Mouse (Mus musculus): ENCODE results near the gene Slc36a2.

The Slc36a2 gene

GRCm38 (mm10) chr11:55184733-55185291 is at the start of gene Slc36a2:
Gene Slc36a2, minus strand, starts transcription at chr11:55185077.
- DNase-seq (ENCODE audit: low read depth, low spot score), result no peak

- no peak for DNase-seq (ENCODE audit: low read depth, low spot score)
Measured at GRCm38 (mm10) chr11:55234288-55234687, 49.4 kb upstream of the Slc36a2 start.

- DNase-seq (ENCODE audit: low read depth, low spot score), result no peak
Measured at GRCm38 (mm10) chr11:55231034-55231433, 46.2 kb upstream of the Slc36a2 start.

DNA sequence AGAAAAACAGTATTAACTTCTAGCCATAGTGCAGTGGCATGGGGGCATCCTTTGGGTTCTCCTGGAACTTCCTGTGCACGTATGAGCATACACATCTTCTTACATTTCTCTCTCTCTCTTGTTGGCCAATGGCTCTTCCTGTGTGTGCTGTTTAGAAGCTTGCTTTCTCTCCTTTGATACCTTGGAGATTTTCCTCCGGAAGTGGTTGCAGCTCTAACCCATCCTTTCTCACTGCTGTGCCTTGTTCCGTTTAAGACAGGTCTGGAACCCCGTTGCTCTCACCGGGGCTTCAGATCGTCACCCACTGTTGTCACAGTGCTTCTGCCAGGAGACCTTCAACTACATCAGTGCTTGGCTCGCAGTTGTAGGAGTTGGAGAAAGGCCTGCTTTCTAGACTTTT is 36.4 kb upstream of the Slc36a2 start:
- DNase-seq (ENCODE audit: low read depth, low spot score), result no peak

DNA sequence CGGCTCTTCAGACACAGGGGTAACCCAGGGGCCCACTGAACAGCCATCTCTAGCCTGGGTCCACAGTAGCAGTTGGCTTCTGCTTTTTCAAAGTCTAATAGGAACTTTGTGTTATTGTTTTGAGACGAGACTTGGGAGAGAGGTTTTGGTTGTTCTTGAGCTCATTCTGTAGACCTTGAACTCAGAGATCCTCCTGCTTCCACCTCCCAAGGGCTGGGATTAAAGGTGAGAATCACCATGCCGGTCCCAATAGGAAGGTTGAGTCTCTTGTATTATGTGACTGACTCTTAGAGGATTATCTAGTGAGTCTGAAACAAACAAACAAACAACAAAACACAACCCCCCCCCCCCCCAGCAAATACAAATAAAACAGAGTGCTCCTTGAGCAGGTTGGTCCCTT is 33.6 kb upstream of the Slc36a2 start:
- DNase-seq (ENCODE audit: low read depth, low spot score), result no peak

GRCm38 (mm10) chr11:55217880-55218279 is 33.0 kb upstream of the Slc36a2 start:
- DNase-seq (ENCODE audit: low read depth, low spot score), result no peak

- no peak for DNase-seq (ENCODE audit: low read depth, low spot score)
Measured at GRCm38 (mm10) chr11:55217418-55217817, 32.5 kb upstream of the Slc36a2 start.

- DNase-seq (ENCODE audit: low read depth, low spot score), result no peak
Measured at GRCm38 (mm10) chr11:55216830-55217229, 32.0 kb upstream of the Slc36a2 start.

- DNase-seq (ENCODE audit: low read depth, low spot score), result no peak
Measured at GRCm38 (mm10) chr11:55216061-55216460, 31.2 kb upstream of the Slc36a2 start.

DNA sequence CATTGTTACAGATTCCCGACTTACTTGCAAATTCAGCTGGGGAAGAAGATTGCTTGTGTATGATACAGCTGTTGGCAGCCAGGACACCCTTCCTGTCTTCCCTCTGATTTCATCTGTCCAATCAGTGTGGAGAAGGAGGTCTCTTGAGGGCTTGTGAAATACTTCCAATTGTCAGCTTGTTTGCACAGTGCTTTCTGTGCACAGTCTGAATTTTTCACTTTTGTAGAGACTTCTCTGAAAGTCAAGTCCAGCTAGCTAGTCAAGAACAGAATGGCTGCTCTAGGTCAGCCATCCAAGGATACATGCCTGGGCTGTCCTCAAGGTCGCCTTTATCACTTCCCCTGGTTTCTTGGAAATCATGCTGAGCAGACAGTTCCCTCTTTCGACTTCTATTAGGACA is 30.1 kb upstream of the Slc36a2 start:
- DNase-seq (ENCODE audit: low read depth, low spot score), result no peak

DNA sequence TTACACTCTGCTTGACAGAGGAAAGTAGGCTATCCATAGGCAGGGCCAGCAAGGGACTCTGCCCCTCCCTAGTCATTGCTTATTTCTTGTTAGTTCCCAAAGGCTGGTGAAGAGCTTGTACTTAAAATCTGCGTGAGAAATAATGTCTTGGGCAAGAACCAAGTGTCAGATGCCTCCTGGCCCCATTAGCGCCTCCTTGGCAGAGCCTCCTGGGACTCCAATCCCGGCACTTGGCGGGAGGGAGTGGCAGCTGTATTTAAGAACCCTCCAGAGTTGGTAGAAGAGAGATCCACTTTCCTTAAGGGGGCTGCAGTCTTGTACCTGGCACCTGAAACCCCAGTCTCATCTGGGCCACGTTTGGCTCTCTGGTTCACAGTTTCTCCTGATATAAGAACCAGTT is 29.3 kb upstream of the Slc36a2 start:
- DNase-seq (ENCODE audit: low read depth, low spot score), result no peak

GRCm38 (mm10) chr11:55213518-55213917 is 28.6 kb upstream of the Slc36a2 start:
- no peak for DNase-seq (ENCODE audit: low read depth, low spot score)

DNA sequence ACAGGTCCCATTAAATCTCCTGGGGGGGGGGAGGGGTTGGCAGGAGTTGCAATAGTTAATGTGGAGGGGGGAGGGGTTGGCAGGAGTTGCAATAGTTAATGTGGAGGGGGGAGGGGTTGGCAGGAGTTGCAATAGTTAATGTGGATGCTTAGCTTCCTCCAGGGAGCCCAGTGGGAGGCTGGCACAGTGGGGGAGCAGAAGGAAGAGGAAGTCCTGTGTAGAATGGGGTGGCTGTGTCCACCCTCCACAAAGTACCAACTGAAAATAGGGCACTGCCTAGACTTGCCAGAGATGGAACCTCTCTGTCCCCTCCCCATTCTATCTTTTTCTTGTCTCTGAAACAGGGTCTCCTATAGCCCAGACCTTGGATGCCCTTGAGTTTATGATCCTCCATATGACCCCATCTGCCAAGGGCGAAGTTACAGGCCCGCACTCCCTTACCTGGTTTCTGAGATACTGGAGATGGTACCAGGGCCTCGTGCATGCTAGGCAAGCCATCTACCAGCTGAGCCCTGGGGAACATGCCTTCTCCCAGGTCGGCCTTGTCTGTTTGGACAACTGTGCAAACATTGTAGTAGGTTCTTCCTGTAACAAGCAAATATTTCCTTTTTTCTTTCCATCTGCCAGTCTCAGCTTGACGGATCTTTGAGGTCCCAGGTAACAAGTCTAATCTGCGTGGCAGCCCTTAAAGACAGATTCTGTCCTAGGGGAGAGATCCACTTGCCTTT is 24.9 kb upstream of the Slc36a2 start:
- no peak for DNase-seq (ENCODE audit: low read depth, low spot score)

DNA sequence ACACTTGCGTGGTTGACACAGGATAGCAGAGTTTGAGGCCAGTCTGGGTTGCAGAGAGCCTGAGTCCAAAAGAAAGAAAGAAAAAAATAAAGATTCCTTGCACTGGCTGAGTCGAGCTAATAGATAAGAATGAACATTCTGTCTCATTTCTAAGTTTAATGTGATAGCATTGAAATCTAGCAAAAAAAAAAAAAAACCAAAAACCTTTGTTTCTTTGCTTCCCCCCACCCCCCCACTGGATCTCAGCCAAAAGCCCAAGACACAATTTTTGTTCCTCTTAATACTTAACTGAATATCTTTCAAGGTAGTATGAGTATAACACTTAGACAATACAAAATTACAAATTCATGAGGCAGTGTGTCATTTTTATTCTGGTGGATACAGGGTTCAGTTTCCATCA is 24.2 kb upstream of the Slc36a2 start:
- DNase-seq (ENCODE audit: low read depth, low spot score), result no peak

DNA sequence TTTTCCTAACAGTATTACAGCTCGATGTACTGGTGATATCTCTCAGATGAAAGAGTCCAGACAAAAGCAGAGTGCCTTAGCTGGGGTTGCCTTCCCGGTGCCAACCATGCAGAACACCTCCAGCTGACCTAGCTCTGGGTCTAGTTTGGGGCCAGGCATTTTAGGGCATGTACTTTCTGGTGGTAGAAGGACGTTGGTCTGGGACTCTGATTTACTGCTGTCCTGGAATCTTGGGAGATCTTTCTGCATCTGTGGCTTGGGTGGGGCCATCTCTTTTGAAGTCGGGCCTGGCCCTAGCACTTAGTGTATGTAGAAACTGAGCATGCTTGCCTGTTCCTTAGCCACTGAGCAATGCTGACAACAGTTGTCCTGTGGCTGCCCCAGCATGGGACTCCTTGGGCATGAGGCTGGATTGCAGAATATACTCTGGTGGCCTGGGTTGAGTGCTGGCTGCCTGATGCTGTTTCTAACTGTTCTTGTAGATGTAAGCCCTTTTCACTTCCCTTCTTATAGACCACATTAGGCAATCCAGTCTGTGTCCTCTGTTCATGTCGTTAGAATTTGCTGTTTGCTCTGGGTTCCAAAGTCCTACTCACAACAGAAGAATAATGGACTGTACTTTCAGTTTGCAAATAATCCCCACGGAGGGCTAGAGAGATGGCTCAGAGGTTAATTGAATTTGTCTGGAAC is 23.3 kb upstream of the Slc36a2 start:
- DNase-seq (ENCODE audit: low read depth, low spot score), result no peak

GRCm38 (mm10) chr11:55204602-55205001 is 19.7 kb upstream of the Slc36a2 start:
- DNase-seq (ENCODE audit: low read depth, low spot score), result peak; percentile 21

GRCm38 (mm10) chr11:55204159-55204596 is 19.3 kb upstream of the Slc36a2 start, which contains the start of gene Slc36a1:
Gene Slc36a1, plus strand, starts transcription at chr11:55204350.
- DNase-seq (ENCODE audit: low read depth, low spot score), result peak; percentile 94

DNA sequence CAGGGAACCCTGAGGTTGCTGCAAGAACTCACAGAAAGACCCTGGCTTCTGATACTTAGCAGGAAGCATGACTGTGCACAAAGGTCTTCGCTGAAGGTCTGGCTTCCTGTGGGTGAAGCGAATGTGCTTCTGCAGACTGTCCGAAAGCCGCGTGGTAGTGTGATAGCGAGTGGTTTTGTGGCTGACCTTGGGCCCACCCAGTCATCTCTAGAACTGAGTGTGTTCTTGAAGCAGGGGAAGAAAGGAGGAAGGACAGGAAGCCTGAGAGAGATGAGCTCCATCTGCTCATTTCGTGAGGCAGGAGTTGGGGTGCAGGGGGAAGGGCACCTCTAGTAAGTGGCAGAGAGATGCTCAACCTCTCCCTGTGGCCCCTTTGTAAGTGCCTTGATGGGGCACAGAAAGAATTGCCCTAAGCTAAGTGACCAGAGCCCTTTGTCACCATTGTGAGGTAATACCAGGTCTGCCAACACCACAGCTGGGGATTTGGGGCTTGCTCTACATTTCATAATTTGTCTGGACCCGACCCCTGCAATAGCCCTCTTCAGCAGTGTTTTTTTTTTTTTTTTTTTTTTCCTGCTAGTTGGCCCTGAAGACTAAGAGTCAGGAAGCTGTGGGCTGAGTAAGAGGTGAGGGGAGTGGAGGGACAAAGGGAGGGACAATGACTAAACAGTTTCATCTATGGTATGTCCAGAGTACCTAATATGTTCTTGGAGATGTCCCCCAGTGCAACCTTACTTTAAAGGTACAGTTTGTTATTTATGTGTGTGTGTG is 13.0 kb upstream of the Slc36a2 start:
- no peak for DNase-seq (ENCODE audit: low read depth, low spot score)

GRCm38 (mm10) chr11:55197086-55197485 is 12.2 kb upstream of the Slc36a2 start:
- DNase-seq (ENCODE audit: low read depth, low spot score), result no peak

GRCm38 (mm10) chr11:55190216-55190615 is 5.3 kb upstream of the Slc36a2 start:
- no peak for DNase-seq (ENCODE audit: low read depth, low spot score)

DNA sequence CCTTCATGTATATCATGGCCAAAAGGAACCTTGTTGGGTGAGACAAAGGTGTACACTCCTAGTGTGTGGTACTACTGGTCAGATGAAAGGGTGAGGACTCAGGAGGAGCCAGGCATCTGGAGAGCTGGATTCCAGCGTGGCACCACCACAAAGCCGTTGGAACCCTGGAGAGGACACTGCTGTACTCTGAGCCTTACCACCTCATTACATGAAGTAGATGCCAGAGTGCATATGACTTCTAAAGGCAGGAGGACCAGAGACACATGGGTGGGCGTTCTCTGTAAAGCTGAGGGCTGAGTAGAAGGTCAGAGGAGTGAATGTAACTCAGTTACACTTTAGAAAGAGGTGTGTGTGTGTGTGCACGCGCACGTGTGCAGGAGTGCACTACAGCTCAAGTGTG is 2.9 kb upstream of the Slc36a2 start:
- DNase-seq (ENCODE audit: low read depth, low spot score), result no peak

DNA sequence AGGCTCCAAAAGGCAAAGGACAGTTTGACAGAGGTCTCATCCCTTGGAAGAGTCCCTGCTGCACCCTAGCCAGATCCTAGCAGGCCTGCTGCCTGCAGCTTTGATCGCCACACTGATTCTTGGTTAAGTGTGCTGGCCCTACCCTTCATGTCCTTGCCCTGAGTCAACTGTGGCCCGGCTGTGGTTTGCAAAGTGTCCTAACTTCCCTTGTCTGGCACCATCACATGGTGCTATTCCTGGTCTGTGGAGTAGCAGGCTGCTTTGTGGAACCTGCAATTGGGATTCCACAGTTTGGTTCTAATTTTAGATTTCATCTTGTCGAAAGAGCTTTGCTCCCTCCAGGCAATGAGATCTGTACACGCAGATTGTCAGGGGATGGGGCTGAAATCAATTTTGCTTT is 2.4 kb upstream of the Slc36a2 start:
- DNase-seq (ENCODE audit: low read depth, low spot score), result no peak
